Mouse (Mus musculus): ENCODE results near the gene H2afx.

The H2afx gene

GRCm38 (mm10) chr9:44384596-44384995, 50.1 kb downstream of the H2afx start:
- WGBS: 90% methylated on average over 13 of the region's 13 CpGs
